Mouse (Mus musculus) heart, adult 2 months (tissue): ENCODE results near the gene Cp.

ENCODE experiments used
- CTCF ChIP-seq: fragments of 200-600 bp; IDR thresholded peaks from 2 replicates; pipeline ENCODE4 v1.8.1; 2022; ENCODE audit warnings: antibody characterized with exemption, mild to moderate bottlenecking, moderate library complexity
- EP300 ChIP-seq: fragments of 200-500 bp; IDR thresholded peaks from 2 replicates; pipeline ENCODE4 v1.6.1; 2011; ENCODE audit warnings: low read depth, low read length, control low read depth; ENCODE audit not compliant: insufficient read depth
- POLR2A ChIP-seq: fragments of 200-500 bp; IDR thresholded peaks from 2 replicates; pipeline ENCODE4 v1.6.1; 2011; ENCODE audit warnings: mild to moderate bottlenecking, low read depth, low read length, control low read depth; ENCODE audit not compliant: insufficient read depth

DNA sequence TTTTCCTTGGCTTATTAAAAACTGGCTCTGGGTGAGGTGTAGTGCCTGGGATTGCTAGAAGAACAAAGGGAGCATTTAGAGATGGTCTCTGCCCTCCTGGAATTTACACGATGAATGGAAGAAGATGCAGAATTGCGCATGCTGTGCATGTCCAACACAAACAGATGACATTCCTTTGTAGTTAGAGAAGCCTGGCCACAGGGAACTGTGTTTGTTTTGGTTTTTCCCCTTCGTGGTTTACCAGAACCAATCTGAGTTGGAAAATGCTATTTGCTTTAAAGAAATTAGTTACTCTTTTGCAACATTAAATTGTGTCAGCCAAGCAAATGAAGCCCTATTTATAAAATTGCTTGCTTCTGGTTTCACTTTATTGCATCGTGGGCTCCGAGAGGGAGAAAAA is at the start of gene Cp:
- no peak for TF ChIP-seq POLR2A
- TF ChIP-seq CTCF = no peak
- no peak for TF ChIP-seq EP300
